Comparison of ENCODE assay signal across 13 mouse cellular contexts in genomic region chr2:129227709-129228108, GRCm38 (mm10). TPM values are rescaled to one million over a fixed set of nuclear protein-coding genes. Genes with fewer than 3 reads are reported as not detected.
A peak's percentile ranks its signal among the peaks of the same experiment; 100 is the strongest.
DNase-seq lines count a peak whose midpoint lies in the region; ATAC-seq lines count a peak whose summit lies in the region.
"Had no signal": no experiment of that assay in that cellular context is flagged by ENCODE, and none has a peak within 500 bp of the region (broad histone marks: within the 10 kb centered on the region; RNA-seq: fewer than 3 reads in every experiment).

No protein-coding gene starts in this region.

- H3K4me1 ChIP-seq in kidney, embryonic 16.5 days (ENCODE audit: insufficient read depth, low read length) = no peaks in the 10 kb centered on the region
- peaks cover 91% of the 10 kb centered on the region for H3K4me1 ChIP-seq in liver, embryonic 12.5 days
- H3K4me1 ChIP-seq: midbrain, embryonic 12.5 days; neural tube, embryonic 12.5 days had no signal

- H3K36me3 ChIP-seq in kidney, embryonic 16.5 days (ENCODE audit: insufficient read depth, low read length) = no peaks in the 10 kb centered on the region
- H3K36me3 ChIP-seq in liver, embryonic 12.5 days = no peaks in the 10 kb centered on the region
- H3K36me3 ChIP-seq: midbrain, embryonic 12.5 days; neural tube, embryonic 12.5 days had no signal

- ATAC-seq in kidney, embryonic 16.5 days (ENCODE audit: low FRiP score, low TSS enrichment) = 0 out of 2 replicates have a peak, but pooled peaks have one; percentile 31
- peak; percentile 86 for ATAC-seq in liver, embryonic 12.5 days
- ATAC-seq: forebrain, embryonic 14.5 days had no signal

- H3K9me3 ChIP-seq in kidney, embryonic 16.5 days (ENCODE audit: low read length) = no peaks in the 10 kb centered on the region
- no peaks in the 10 kb centered on the region for H3K9me3 ChIP-seq in liver, embryonic 12.5 days (replicated peaks)
- H3K9me3 ChIP-seq: midbrain, embryonic 12.5 days; neural tube, embryonic 12.5 days had no signal

- H3K4me2 ChIP-seq in kidney, embryonic 16.5 days (replicated peaks; ENCODE audit: low read depth, low read length) = no peak overlapping the region
- peak overlapping the region; percentile 58 for H3K4me2 ChIP-seq in liver, embryonic 12.5 days
- H3K4me2 ChIP-seq: midbrain, embryonic 12.5 days; neural tube, embryonic 12.5 days had no signal

- no peaks in the 10 kb centered on the region for H3K27me3 ChIP-seq in kidney, embryonic 16.5 days (ENCODE audit: insufficient read depth, low read length)
- no peaks in the 10 kb centered on the region for H3K27me3 ChIP-seq in liver, embryonic 12.5 days (replicated peaks)
- H3K27me3 ChIP-seq: midbrain, embryonic 12.5 days; neural tube, embryonic 12.5 days had no signal

- WGBS in kidney, embryonic 16.5 days = 74% methylated on average over 6 of the region's 7 CpGs
- 24% methylated on average over 5 of the region's 7 CpGs for WGBS in liver, embryonic 12.5 days (ENCODE audit: insufficient replicate concordance)

- no peak overlapping the region for H3K9ac ChIP-seq in kidney, embryonic 16.5 days (replicated peaks; ENCODE audit: low read length)
- peak overlapping the region; percentile 86 for H3K9ac ChIP-seq in liver, embryonic 12.5 days
- H3K9ac ChIP-seq: midbrain, embryonic 12.5 days; neural tube, embryonic 12.5 days had no signal

- no peak overlapping the region for H3K4me3 ChIP-seq in kidney, embryonic 16.5 days (ENCODE audit: low read length)
- H3K4me3 ChIP-seq in liver, embryonic 12.5 days = peak overlapping the region; percentile 20
- H3K4me3 ChIP-seq: midbrain, embryonic 12.5 days; neural tube, embryonic 12.5 days had no signal

- H3K27ac ChIP-seq in kidney, embryonic 16.5 days (ENCODE audit: low read length) = no peak overlapping the region
- peak overlapping the region; percentile 99 for H3K27ac ChIP-seq in liver, embryonic 12.5 days
- H3K27ac ChIP-seq: midbrain, embryonic 12.5 days; neural tube, embryonic 12.5 days had no signal

- no peak for DNase-seq in kidney, adult 8-10 months
- peak; percentile 85 for DNase-seq in c-Kit-negative CD71-positive TER-119-positive erythroid progenitor cells, embryonic 14.5 days (ENCODE audit: low read depth, low spot score)
- DNase-seq in spleen, postnatal 4 days (ENCODE audit: low spot score in 2 of 2) = peak; percentile 85 to 88
- DNase-seq in thymus, adult 18-20 months = no peak
- DNase-seq in right cerebral cortex, adult 2 months (ENCODE audit: low spot score in 2 of 2) = no peak
- DNase-seq: cerebellum, adult 11-12 months; gastrocnemius, postnatal 25 days; thymus, adult 2 months had no signal

RNA-seq across cellular contexts. Expression of gene Slc20a1, which starts 29.1 kb away (rescaled TPM):
- 28.3 and 31.3 TPM in 2 replicates for polyA plus RNA-seq in kidney, embryonic 16.5 days (2015; fragmentation: Nextera tagmentation; extraction: Ambion mirVana)
- 76.2 and 78.4 TPM in 2 replicates for polyA plus RNA-seq in liver, embryonic 12.5 days (2016; fragmentation: Nextera tagmentation; extraction: Ambion mirVana)

Comparison
In these comparisons a context has a peak if more than half of its experiments do, and no peak if none do; other contexts are left out.
1. DNase-seq: peak in c-Kit-negative CD71-positive TER-119-positive erythroid progenitor cells, embryonic 14.5 days (single experiment) and spleen, postnatal 4 days (2 of 2); none in kidney, adult 8-10 months (0 of 2), thymus, adult 18-20 months (0 of 2) and right cerebral cortex, adult 2 months (0 of 2).